Mouse (Mus musculus) limb, embryonic 10.5 days (tissue): ENCODE measurements around the gene Mdga2. TPM values are rescaled to one million over a fixed set of nuclear protein-coding genes. Genes with fewer than 3 reads are reported as not detected.

ENCODE experiments used
- DNase-seq: peaks from one replicate; pipeline ENCODE4 v3.0.0-alpha.2; 2017; ENCODE audit warnings: low spot score
- H3K27ac ChIP-seq: fragments of 300-500 bp; sonication (generic); 2 replicates; pipeline ENCODE4 v1.5.1; 2016; ENCODE audit warnings: mild to moderate bottlenecking
- H3K27me3 ChIP-seq: fragments of 300-500 bp; sonication (generic); 2 replicates; pipeline ENCODE4 v1.6.1; 2016; ENCODE audit warnings: low read depth, mild to moderate bottlenecking; ENCODE audit not compliant: poor library complexity, severe bottlenecking
- H3K36me3 ChIP-seq: fragments of 300-500 bp; sonication (generic); 2 replicates; pipeline ENCODE4 v1.6.1; 2016; ENCODE audit warnings: mild to moderate bottlenecking, moderate library complexity
- H3K4me1 ChIP-seq: fragments of 300-500 bp; sonication (generic); 2 replicates; pipeline ENCODE4 v1.6.1; 2016
- H3K4me3 ChIP-seq: fragments of 300-500 bp; sonication (generic); 2 replicates; pipeline ENCODE4 v1.5.1; 2016; ENCODE audit warnings: mild to moderate bottlenecking, moderate library complexity
- H3K9me3 ChIP-seq: fragments of 300-500 bp; sonication (generic); replicated peaks from 2 replicates; pipeline ENCODE4 v1.6.1; 2016; ENCODE audit warnings: mild to moderate bottlenecking
- WGBS: fragments of 180-500 bp; shearing (Covaris S2); methylation state at CpG from one replicate; pipeline ENCODE4 v1.1.7; 2016; 5-methylcytosine and 5-hydroxymethylcytosine counted together
- polyA plus RNA-seq: library from polyadenylated mRNA; unstranded; fragments of >200 nt; fragmentation: Nextera tagmentation; extraction: Ambion mirVana; gene quantifications from 2 replicates; pipeline ENCODE4 v1.2.1, GENCODE M21; 2016

The Mdga2 gene
- polyA plus RNA-seq, 1 experiment from 2014 or later = 0.38 TPM

GRCm38 (mm10) chr12:67017192-67017591 is 205.2 kb downstream of the Mdga2 start:
- H3K36me3 ChIP-seq = no peaks in the 10 kb centered on the region
- no peaks in the 10 kb centered on the region for H3K27me3 ChIP-seq
- no peaks in the 10 kb centered on the region for H3K9me3 ChIP-seq
- H3K27ac ChIP-seq = no peak overlapping the region
- H3K4me3 ChIP-seq = no peak overlapping the region
- WGBS = 97% methylated on average over 3 of the region's 3 CpGs
- H3K4me1 ChIP-seq = no peaks in the 10 kb centered on the region
- DNase-seq = no peak

GRCm38 (mm10) chr12:67011368-67011767 is 211.0 kb downstream of the Mdga2 start:
- Histone ChIP-seq H3K4me3 (no peak overlapping the region), H3K27ac (no peak overlapping the region), H3K9me3 (no peaks in the 10 kb centered on the region), H3K27me3 (no peaks in the 10 kb centered on the region), H3K4me1 (no peaks in the 10 kb centered on the region), H3K36me3 (no peaks in the 10 kb centered on the region)
- 81% methylated on average over 4 of the region's 4 CpGs for WGBS
- DNase-seq = no peak

GRCm38 (mm10) chr12:67010318-67010717 is 212.0 kb downstream of the Mdga2 start:
- Histone ChIP-seq H3K27me3 (no peaks in the 10 kb centered on the region), H3K36me3 (no peaks in the 10 kb centered on the region), H3K9me3 (no peaks in the 10 kb centered on the region), H3K4me3 (no peak overlapping the region), H3K4me1 (no peaks in the 10 kb centered on the region), H3K27ac (no peak overlapping the region)
- WGBS = 94% methylated on average over 4 of the region's 4 CpGs
- no peak for DNase-seq

GRCm38 (mm10) chr12:67009191-67009590 is 213.2 kb downstream of the Mdga2 start:
- WGBS = 88% methylated on average over 3 of the region's 3 CpGs
- Histone ChIP-seq H3K27ac (no peak overlapping the region), H3K36me3 (no peaks in the 10 kb centered on the region), H3K4me1 (no peaks in the 10 kb centered on the region), H3K4me3 (no peak overlapping the region), H3K9me3 (no peaks in the 10 kb centered on the region), H3K27me3 (no peaks in the 10 kb centered on the region)
- no peak for DNase-seq

DNA sequence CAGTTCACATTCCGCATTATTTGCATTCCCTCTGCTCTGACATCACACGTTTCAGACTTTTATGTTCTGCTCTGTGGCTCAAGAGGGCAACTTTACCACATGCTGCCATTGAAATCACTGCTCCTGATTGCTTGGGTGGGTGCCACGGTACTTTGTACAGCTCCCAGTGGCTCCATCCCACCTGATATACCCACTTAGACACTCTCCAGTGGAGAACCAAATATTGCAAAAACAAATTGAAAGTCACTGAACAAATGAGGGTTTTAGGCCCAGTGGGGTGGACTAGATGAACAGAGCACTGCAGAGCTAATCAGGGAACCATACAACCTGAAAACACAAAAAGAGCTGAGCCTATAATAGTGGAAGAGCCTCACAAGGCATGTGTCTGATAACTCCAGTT is 268.2 kb downstream of the Mdga2 start:
- H3K36me3 ChIP-seq = no peaks in the 10 kb centered on the region
- no peaks in the 10 kb centered on the region for H3K9me3 ChIP-seq
- H3K27me3 ChIP-seq = no peaks in the 10 kb centered on the region
- no peak overlapping the region for H3K4me3 ChIP-seq
- no peak for DNase-seq
- 81% methylated on average over 3 of the region's 3 CpGs for WGBS
- no peaks in the 10 kb centered on the region for H3K4me1 ChIP-seq
- no peak overlapping the region for H3K27ac ChIP-seq

GRCm38 (mm10) chr12:66915741-66916140 is 306.6 kb downstream of the Mdga2 start:
- no peaks in the 10 kb centered on the region for H3K27me3 ChIP-seq
- no peaks in the 10 kb centered on the region for H3K36me3 ChIP-seq
- DNase-seq = no peak

GRCm38 (mm10) chr12:66899366-66899765 is 323.0 kb downstream of the Mdga2 start:
- WGBS = 84% methylated on average over 4 of the region's 4 CpGs
- Histone ChIP-seq H3K27me3 (no peaks in the 10 kb centered on the region), H3K36me3 (no peaks in the 10 kb centered on the region), H3K9me3 (no peaks in the 10 kb centered on the region), H3K4me1 (no peaks in the 10 kb centered on the region), H3K4me3 (no peak overlapping the region), H3K27ac (no peak overlapping the region)
- no peak for DNase-seq

More at GRCm38 (mm10) chr12:66915741-66916140, 306.6 kb downstream of the Mdga2 start:
- 87% methylated on average over 5 of the region's 5 CpGs for WGBS
- H3K4me1 ChIP-seq = no peaks in the 10 kb centered on the region
- H3K27ac ChIP-seq = no peak overlapping the region
- no peaks in the 10 kb centered on the region for H3K9me3 ChIP-seq
- no peak overlapping the region for H3K4me3 ChIP-seq

DNA sequence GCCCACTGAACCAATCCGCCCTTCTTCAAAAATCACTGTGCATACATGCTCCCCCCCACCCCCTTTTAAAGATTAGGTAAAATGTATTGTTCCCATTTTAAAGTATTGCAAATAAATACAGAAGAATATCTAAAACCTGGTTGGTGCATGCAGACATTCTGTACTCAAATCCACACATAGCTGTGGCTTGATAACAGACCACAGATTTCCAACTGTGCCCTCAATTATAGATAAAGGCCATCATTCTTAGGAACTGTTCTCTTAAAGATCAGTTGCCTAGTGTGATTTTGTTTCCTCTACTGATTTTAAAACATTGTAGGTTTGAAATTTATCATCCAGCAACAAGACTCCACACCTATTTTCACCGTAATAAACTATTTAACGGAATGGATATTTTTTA is 325.6 kb downstream of the Mdga2 start:
- Histone ChIP-seq H3K36me3 (no peaks in the 10 kb centered on the region), H3K4me3 (no peak overlapping the region), H3K27ac (no peak overlapping the region), H3K9me3 (no peaks in the 10 kb centered on the region), H3K4me1 (no peaks in the 10 kb centered on the region), H3K27me3 (no peaks in the 10 kb centered on the region)
- DNase-seq = no peak
- WGBS = 94% methylated on average over 3 of the region's 3 CpGs

GRCm38 (mm10) chr12:66890296-66890695 is 332.1 kb downstream of the Mdga2 start:
- no peaks in the 10 kb centered on the region for H3K27me3 ChIP-seq
- H3K9me3 ChIP-seq = no peaks in the 10 kb centered on the region
- H3K27ac ChIP-seq = no peak overlapping the region
- no peaks in the 10 kb centered on the region for H3K4me1 ChIP-seq
- no peak for DNase-seq
- 88% methylated on average over 3 of the region's 3 CpGs for WGBS
- no peaks in the 10 kb centered on the region for H3K36me3 ChIP-seq
- H3K4me3 ChIP-seq = no peak overlapping the region

- no peaks in the 10 kb centered on the region for H3K9me3 ChIP-seq
- no peaks in the 10 kb centered on the region for H3K27me3 ChIP-seq
- no peaks in the 10 kb centered on the region for H3K36me3 ChIP-seq
- WGBS = 87% methylated on average over 3 of the region's 3 CpGs
- DNase-seq = no peak
- no peaks in the 10 kb centered on the region for H3K4me1 ChIP-seq
- H3K27ac ChIP-seq = no peak overlapping the region
- H3K4me3 ChIP-seq = no peak overlapping the region
Observed at GRCm38 (mm10) chr12:66889276-66889675, 333.1 kb downstream of the Mdga2 start.

GRCm38 (mm10) chr12:66888636-66889035 is 333.7 kb downstream of the Mdga2 start:
- 90% methylated on average over 1 of the region's 1 CpGs for WGBS
- H3K27ac ChIP-seq = no peak overlapping the region

DNA sequence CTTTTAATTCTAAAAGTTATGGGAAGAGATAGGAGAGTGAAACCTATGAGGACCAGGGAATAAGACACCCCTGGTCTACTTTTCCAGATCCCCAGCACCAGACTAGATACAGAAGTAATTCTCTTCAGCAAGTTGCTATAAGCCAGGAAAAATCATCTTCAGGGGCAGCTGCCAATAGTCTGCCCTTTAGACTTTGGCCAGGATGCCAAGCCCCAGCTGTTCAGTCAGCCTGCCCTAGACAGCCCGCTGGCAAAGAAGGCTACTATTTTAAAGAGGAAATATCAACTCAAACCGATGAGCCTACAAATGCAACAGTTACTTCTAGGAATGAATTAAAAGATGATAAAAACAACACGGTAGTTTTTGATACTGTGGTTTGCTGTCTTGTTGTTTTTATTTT is 356.1 kb downstream of the Mdga2 start:
- Histone ChIP-seq H3K27ac (no peak overlapping the region), H3K9me3 (no peaks in the 10 kb centered on the region), H3K27me3 (no peaks in the 10 kb centered on the region), H3K4me3 (no peak overlapping the region), H3K36me3 (no peaks in the 10 kb centered on the region), H3K4me1 (no peaks in the 10 kb centered on the region)
- WGBS = 83% methylated on average over 3 of the region's 3 CpGs
- DNase-seq = no peak

More at GRCm38 (mm10) chr12:66888636-66889035, 333.7 kb downstream of the Mdga2 start:
- Histone ChIP-seq H3K36me3 (no peaks in the 10 kb centered on the region), H3K4me3 (no peak overlapping the region), H3K27me3 (no peaks in the 10 kb centered on the region), H3K9me3 (no peaks in the 10 kb centered on the region), H3K4me1 (no peaks in the 10 kb centered on the region)
- no peak for DNase-seq

DNA sequence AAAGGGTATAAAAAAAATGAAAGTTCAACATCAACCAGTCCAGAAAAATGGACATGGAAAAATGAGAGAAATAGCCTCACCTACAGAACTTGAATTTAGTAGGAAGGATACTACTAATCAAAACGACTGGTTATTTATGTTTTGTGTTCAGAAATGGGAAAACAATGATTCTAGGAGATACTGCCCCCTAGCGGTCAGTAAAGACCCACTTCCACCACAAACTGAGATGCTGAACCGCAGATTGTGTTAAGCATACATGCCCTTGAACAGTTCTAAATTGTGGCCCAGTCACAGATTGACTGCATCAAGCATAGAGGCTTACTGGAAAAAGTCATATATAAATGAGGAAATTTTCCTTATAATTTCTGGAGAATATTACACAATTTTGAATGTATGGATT is 369.2 kb downstream of the Mdga2 start:
- Histone ChIP-seq H3K36me3 (no peaks in the 10 kb centered on the region), H3K9me3 (no peaks in the 10 kb centered on the region), H3K27me3 (no peaks in the 10 kb centered on the region), H3K4me3 (no peak overlapping the region), H3K27ac (no peak overlapping the region), H3K4me1 (no peaks in the 10 kb centered on the region)
- WGBS = 22% methylated on average over 3 of the region's 3 CpGs
- DNase-seq = peak; percentile 30

DNA sequence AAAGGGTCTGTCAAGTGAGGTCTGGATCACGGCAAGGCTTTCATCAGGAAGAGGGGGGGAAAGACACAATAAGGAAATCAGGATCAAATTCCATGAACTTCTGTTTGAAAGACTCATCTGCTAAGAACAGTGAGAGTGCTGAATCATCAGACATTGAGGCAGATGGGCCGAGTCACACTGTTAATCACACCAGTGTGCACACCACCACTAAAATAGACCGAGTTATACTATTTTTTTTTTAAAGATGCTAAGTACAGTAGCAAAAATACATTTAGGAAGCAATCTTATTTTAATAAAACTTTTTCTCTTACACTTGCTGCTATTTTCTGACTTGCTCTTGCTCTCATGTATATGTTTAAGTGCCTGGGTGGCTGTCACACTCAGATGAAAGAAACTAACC is 382.0 kb downstream of the Mdga2 start:
- 62% methylated on average over 3 of the region's 3 CpGs for WGBS
- no peaks in the 10 kb centered on the region for H3K36me3 ChIP-seq
- H3K27ac ChIP-seq = no peak overlapping the region
- H3K27me3 ChIP-seq = no peaks in the 10 kb centered on the region
- no peaks in the 10 kb centered on the region for H3K9me3 ChIP-seq
- DNase-seq = no peak
- H3K4me1 ChIP-seq = no peaks in the 10 kb centered on the region
- H3K4me3 ChIP-seq = no peak overlapping the region
